Mouse (Mus musculus): ENCODE data around the gene Slc4a11. TPM values are rescaled to one million over a fixed set of nuclear protein-coding genes. Genes with fewer than 3 reads are reported as not detected.
"Not testable (repeated sequence)": the region's sequence is repeated elsewhere in the genome, so short reads cannot be mapped to it uniquely, and the experiment has no call there.

Slc4a11 gene
- total RNA-seq, 2 experiments from 2014 or later, result not detected

DNA sequence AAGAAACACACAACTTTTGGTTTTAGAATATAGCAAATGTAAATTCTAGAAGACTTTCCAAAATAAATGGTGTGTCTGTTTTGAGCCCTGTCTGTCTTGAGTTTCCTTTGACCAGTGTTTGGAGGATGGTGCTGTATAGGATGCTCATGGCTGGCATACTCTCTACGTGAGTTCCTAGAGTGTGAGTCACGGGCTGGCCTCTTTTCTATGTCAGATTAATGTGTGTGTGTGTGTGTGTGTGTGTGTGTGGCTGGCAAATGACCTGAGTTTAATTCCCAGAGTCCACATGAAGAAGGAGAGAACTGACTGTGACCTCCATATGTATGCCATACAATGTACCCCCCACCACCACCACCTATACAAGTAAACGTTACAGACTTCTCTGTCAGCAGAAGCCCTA, 15.8 kb downstream of the Slc4a11 start:
- no peak for DNase-seq (ENCODE audit: low spot score)

DNA sequence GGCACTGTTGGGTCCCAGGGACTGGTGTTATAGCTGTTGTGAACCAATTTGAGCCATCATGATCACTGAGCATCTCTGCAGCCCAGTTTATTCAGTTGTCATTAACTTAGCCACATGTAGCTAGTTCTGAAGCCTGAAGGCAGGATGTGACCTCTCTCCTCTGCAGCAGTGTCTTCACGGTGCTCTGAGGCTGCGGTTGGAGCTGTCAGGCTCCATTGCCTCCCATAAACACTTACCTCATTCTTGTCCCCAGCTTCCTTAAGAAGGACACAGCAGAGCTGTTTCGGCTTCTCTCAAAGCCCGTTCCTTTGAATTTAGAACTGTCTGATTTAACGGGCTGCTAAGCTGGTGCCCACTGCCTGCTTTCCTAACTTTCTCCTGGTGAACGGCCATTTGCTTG, 17.4 kb downstream of the Slc4a11 start:
- DNase-seq (ENCODE audit: low spot score), result no peak

DNA sequence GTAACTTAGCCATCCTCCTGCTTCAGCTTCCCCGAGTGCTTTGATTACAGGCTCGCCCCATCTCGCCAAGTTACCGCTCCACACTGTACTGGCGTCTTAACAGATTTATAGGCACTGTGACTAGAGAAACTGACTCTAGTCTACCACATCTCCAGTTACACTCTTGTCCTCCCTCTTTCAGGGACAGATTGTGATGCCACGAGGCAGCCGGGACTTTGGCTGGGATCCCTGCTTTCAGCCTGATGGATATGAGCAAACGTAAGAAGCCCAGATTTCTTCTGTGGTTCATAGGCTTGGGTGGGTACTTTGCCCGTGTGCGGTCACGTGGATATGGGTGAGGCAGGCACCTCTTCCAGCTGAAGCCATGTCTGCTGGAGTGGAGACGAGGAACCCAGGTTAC, 18.2 kb downstream of the Slc4a11 start:
- DNase-seq (ENCODE audit: low spot score), result no peak

DNA sequence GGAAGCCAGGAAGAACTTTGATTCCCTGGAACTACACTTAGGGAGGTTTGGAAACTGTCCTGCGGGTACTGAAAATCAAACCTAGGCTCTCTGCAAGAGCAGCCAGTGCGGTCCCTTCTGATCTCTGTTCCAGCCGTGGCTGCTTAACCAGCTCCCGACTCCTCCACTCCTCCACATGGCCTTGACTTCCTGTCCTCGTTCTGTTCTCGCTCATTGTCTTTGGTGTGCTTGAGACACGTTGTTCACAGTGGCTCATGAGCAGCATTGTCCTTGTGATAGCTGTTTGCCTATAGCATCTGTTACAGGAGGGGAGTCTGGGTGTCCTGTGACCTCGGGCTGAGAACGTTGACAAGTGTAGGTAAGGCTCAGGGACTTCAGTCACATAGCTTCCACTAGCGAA, 20.1 kb downstream of the Slc4a11 start:
- no peak for DNase-seq (ENCODE audit: low spot score)

DNA sequence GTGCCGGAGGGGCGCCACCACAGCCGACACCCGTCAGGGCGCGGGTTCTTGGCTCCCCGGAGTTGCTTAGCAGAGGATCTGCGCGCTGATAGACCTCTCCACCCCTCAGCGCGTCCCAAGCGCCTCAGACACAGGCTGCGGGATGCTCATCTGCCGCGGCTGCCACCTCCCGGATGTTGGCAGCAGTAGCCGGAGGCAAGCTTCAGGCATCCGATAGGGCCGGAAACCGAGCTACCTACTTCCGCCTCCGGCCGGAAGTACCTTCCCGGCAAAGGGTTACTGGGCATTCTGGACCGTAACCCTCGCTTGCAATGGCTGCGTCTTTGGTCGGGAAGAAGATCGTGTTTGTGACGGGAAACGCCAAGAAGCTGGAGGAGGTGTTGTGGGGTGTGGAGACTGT, 29.8 kb downstream of the Slc4a11 start, which contains the start of gene Itpa:
Itpa (plus strand) TSS at position 52 of the 400 bp plus-strand sequence.
- DNase-seq (ENCODE audit: low spot score), result peak; percentile 79

DNA sequence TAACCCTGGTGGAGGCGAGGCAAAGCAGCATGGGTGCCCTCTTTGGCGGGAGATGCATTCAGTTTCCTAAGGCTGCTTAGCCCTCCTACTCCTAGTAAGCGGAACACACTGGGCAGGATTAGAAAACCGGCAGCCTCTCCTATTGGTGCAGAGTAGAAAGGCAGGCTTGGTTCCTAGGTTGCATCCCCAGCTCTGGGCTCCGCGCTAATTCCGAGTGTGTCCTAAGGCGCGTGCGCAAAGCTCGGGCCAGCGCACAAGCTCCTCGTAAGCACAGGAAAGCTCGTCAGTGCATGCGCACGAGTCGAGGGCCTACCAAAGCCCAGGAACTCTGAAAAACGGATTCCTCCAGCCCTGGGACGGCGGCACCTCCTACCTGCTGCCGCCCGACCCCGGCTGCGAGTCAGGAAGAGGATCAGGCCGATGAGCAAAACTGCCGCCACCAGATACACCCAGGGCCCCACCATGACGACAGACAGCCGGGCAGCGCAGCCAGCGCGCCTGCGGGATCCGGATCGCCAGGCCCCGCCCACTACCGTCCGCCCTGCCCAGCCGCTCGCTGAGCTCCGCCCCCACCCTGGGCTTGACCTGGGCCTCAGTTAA, 33.1 kb downstream of the Slc4a11 start, which contains the start of gene Ddrgk1:
Ddrgk1 (minus strand) TSS at position 558 of the 600 bp plus-strand sequence.
- DNase-seq (ENCODE audit: low spot score), result peak; percentile 91

DNA sequence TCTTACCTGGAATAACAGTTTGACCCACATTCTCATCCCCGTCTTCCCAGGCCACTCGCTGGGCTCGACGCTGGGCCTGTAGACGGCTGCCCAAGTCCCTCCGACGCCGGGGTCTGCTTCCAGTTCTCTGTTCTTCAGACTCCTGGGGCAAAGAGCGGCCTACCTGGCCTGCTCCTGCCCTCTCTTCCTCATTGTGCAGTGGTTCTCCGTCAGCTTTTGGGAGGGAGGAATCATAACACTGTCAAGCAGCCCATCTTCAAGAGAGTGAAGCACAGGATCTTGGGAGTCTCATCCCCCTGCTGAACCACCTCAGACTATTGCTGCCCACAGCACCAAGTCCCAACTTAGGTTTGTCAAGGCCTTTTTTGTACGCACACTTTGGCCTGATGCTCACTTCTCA, 34.0 kb downstream of the Slc4a11 start:
- no peak for DNase-seq (ENCODE audit: low spot score)

DNA sequence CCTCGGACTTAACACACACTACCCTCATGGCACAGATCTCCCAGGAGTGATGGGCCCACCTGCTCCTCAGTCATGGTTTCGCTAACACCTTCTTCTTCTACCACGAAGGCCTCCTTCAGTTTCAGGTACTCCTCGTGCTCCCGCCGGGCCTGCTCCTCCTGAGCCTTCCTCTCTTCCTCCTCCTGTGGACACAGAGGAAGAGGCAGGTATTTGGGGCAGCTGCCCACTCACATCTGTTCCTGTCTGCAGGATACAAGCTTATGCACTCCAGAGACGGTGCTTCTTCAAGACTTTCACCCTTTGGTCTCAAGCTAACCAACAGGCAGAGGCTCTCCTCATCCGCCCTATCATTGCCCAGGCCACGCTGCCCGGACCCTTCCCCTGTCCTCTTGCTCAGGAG, 38.8 kb downstream of the Slc4a11 start:
- no peak for DNase-seq (ENCODE audit: low spot score)

DNA sequence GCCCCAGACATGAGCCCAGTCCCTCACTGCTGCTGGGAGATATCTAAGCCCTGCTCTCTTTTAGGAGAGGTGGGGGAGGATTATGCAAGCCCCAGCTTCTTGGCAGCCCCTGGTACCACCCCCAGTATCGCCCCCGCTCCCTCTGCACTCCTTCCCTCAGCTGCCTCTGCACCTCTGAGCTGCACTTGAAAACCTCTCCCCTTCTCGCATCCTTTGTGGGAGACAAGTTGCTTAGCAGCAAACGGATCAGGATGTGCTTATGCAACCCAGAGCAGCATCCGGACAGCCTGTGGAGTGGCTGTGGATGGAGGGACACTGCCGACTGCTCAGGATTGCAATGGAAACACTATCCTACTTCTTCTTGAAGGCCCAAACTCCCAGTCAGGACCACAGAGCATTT, 39.8 kb downstream of the Slc4a11 start:
- no peak for DNase-seq (ENCODE audit: low spot score)

DNA sequence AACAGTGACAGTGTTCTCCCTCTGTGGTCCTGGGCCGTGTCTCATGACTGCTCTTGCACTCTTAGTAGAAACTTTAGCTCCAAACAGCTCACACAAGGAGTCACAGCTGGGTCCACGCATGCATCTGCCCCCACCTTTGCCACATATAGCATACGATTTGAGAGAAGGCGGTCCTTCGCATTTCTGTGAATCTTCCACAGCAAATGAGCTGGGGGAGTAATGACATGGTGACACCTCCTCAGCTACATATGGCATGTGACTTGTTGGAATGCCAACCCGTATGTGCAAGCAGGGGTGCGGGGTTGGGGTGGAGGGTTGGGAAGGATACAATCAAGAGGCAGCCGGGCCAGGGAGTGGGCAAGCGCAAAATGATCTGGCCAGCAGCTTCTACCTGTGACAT, 40.8 kb downstream of the Slc4a11 start:
- DNase-seq (ENCODE audit: low spot score), result no peak

DNA sequence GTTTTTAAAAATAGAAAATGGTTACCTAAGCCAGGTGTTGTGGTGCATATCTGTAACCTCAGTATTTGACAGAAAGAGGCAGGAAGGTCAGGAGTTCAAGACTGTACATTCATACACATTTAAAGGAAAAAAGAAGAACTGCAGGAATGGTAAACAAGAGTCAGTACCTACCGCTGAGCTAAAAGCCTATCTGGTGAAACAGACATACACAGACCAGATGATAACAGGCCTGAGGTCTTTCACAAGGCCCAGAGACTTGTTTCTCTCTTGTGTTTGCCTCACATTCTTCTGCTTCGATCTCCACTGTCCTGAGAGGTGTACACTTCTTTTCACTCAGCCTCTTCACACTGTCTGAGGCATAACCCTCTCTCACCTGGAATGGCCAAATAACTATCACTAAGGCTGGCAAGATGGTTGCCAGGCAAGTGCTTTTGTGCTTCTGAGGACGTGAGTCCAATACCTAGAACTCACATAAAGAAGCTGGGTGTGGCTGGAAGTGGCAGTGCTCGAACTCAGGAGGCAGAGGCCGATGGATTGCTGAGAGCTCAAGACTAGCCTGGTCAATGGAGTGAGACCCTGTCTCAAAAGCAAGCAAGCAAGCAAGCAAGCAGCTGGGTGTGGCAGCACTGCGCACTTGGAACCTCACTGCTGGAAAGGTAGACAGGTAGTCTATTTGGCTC, 41.5 kb downstream of the Slc4a11 start:
- no peak for DNase-seq (ENCODE audit: low spot score)

DNA sequence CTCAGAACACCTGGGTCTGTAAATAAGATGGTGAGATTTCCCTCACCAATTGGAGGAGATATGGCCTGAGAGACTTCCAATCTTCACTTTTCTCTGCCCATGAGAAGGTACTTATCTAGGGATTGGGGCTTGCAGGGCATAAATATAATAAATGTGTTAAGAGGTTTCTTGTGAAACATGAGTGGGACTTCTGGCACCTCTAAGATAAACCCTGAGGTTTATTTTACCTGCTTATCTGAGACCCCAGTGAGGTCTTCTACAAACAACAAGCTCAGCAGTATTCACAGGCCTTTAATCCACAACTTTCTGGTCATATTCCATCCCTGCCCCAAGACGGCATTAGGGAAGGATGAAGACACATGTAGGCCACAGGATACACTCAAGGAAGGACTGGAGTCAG, 43.6 kb downstream of the Slc4a11 start:
- DNase-seq (ENCODE audit: low spot score), result no peak

DNA sequence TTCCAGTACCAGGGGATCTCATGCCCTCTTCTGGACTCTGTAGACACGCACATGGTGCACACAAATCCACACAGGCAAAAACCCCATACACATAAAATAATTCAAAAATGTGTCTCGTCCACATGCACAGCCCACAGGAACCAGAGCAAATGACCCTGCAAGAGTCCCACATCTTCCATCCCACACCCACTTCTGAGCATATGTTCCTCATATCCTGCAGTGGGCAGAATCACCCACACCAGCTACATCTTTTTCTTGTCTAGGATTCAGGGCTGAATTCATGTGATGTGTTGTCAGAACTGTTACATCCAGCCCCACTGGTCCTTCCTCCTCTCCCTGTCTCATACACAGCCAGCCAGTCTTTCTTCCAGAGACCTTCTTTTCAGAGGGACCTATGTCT, 44.0 kb downstream of the Slc4a11 start:
- DNase-seq (ENCODE audit: low spot score), result no peak

DNA sequence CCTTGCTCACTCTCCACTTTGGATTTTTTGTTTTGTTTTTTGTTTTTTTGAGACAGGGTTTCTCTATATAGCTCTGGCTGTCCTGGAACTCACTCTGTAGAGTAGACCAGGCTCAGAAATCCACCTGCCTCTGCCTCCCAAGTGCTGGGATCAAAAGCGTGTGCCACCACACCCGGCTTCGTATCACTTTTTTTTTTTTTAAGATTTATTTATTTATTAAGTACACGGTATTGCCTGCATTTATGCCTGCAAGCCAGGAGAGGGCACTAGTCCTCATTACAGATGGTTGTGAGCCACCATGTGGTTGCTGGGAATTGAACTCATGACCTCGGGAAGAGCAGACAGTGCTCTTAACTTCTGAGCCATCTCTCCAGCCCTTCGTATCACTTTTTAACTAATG, 48.3 kb downstream of the Slc4a11 start:
- DNase-seq (ENCODE audit: low spot score), result not testable (repeated sequence)

DNA sequence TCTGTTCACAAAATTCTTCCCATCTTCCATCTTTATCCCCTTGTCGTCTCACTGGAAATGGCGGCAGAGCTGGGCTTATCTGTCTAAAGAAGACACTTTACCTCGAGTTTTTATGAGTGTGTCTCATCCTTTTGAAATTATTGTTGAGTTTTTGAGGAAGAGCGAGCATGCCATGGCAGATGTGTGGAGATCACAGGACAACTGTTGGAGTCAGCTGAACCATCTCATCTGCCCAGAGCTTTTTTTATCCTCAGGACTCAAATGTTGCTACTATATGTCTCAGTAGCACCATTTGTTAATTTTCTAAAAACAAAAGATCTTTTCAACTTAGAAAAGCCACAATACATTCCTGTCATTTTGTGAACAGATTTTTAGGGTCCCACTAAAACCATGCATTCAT, 52.1 kb downstream of the Slc4a11 start:
- no peak for DNase-seq (ENCODE audit: low spot score)

DNA sequence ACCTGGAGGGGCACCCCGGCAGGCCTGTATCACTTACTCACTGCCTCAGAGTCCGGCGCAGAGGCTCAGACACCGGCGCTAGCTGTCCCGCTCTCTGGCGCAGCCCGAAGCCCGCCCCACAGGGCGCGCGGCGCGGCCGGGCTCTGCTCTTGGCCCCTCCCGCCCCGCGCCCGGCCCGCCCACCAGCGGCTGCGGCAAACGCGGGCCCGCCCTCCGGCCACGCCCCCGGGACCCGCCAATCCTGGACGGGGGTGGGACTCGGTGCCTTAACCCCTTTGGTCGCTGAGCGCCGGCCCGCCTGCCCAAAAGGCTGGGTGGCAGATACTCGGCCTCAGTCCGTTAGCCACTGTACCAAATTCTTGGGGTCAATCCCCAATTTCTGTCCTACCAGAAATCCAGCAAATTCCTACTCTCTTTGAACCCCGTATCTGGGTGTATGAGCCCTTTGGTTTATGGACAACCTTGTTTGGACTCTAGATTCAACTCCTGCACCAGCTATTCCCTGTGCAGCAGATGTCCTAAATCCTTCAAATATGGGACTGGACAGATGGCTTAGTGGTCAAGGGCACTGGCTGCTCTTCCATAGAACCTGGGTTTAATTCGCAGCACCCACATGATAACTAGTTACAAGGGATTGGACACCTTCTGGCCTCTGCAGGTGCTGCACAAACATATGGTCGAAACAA, 54.5 kb downstream of the Slc4a11 start, which contains the start of gene Lzts3:
Lzts3 (minus strand) TSS at position 120 of the 686 bp plus-strand sequence.
- DNase-seq (ENCODE audit: low spot score), result peak; percentile 93

DNA sequence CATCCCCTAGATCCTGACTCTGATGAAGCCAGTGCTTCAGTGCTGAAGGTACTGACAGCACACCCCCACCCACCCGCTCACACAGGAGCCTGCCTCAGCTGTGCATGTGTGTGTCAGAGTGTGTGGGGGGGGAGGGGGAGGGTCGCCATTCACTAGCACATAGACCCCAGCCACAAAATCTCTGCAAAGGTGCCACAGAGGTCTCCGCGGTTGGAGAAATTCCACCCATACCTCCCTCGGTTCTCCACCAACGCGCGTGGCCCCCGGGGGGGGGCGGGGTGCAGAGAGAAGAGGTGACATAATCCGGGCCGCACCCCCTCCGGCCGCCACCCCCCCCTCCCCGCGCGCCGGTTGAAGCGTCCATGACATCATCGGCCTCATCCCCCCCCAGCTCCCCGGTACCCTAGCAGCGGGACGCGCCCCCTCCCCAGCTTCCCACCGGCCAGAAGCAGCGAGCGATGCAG, 55.1 kb downstream of the Slc4a11 start:
- DNase-seq (ENCODE audit: low spot score), result no peak

DNA sequence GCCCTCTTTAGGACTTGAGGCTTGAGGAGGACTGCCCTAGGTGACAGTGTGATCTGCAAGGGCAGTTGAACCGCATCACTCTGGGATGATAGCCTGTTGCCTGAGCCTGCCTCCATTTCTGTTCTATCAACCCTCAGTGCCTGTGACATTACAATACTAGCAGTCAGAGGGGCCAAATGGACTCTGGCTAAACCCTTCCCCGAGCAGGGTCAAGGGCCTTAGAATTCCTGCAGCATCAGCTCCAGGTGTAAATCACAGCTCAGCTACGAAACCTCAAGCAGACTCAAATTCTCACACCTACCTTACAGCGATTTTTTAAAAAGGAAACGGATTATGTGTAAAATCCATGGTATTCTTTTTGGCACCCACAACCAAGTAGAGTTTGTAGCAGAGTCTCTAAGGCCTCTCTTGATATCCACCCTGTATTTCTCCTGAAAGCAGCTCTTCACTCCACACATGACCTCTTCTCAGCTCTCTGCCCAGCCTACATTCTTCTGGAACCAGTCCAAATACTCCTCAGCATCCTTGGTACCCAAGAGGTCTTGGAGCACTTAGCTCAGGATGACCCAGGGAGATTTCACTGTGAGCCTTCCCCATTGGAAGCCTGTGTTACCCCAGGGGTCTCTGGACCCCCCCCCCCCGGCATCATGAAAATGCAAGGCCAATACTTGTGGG, 55.8 kb downstream of the Slc4a11 start:
- DNase-seq (ENCODE audit: low spot score), result no peak

DNA sequence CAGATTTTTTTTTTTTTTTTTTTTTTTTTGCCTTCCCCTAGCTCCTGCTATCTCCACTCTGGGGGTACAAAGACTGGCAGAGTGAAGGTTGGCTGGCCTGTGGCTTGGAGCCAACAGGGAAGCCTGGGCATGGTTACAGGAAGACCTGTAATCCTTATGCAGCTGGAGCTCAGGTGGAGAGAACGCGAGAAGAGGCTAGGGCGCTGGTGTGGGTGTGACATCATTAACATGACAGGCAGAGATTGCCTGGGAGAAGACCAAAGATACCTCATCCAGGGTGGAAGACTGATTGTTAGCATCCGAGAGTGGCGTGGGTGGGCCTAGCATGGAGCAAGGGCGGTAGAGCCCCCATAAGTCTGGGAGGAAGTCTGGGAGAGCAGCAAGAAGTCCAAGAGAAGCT, 58.0 kb downstream of the Slc4a11 start:
- DNase-seq (ENCODE audit: low spot score), result no peak

DNA sequence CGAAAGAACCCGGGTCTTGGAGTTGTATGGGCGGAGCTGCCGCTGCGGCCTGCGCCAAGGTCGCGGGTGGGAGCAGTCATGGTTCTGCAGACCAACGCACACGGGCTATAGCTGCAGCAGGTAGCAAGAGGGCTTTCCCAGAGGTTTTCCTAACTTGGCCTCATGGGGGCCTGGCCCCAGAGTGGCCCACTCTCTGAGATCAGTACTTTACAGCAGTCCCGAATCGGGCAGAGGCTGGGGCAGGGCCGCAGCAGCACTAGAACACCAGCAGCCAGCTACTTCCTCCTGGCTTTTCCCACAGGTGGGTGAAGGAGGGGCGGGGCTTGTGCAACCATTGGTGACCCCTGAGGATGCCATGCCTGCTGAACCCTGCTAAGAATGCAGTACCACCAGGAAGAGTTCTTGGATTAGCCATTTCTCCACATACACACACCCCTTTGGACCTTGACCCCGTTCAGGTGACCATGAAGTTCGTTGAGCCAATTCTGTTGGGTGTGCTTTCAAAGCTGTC, 59.2 kb downstream of the Slc4a11 start:
- no peak for DNase-seq (ENCODE audit: low spot score)

DNA sequence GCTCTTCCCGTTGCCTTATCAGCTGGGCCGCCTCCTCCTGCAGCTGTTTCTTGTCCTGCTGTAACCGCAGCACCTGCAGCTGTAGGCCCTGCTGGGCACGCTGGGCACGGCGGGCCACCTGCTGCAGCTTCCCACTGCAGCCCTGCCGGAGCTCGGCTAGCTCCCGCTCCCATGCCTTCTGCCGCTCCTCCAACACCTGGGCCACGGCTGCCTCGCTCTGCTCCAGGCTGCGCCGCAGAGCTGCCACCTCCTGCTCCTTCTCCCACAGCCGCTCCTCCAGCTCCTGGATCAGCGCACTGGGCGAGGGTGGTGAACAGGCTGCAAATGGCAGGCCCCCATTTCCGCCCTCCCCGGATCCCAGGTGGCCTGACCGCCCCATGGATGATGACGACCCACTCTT, 61.5 kb downstream of the Slc4a11 start:
- no peak for DNase-seq (ENCODE audit: low spot score)

Data from gastrocnemius, adult 18-20 months (tissue).